Mouse (Mus musculus) embryonic facial prominence, embryonic 14.5 days (tissue): ENCODE data around the gene Kcnk1. TPM values are rescaled to one million over a fixed set of nuclear protein-coding genes. Genes with fewer than 3 reads are reported as not detected.
A peak's percentile ranks its signal among the peaks of the same experiment; 100 is the strongest.

Experiments used
- ATAC-seq: fragments of 200-750 bp; cut with Nextera tagmentation; 2 replicates; pipeline ENCODE4 v1.8.0; 2017; ENCODE audit warnings: low read depth, moderate number of reproducible peaks, moderate TSS enrichment
- DNase-seq: peaks from one replicate; pipeline ENCODE4 v3.0.0-alpha.2; 2015; ENCODE audit warnings: low spot score
- H3K27ac ChIP-seq: fragments of 300-500 bp; sonication (generic); replicated peaks from 2 replicates; pipeline ENCODE4 v1.5.1; 2014; ENCODE audit warnings: low read depth, mild to moderate bottlenecking, low read length, moderate library complexity
- H3K27me3 ChIP-seq: fragments of 300-500 bp; sonication (generic); replicated peaks from 2 replicates; pipeline ENCODE4 v1.6.1; 2014; ENCODE audit warnings: low read length; ENCODE audit not compliant: control insufficient read depth, insufficient read depth
- H3K36me3 ChIP-seq: fragments of 300-500 bp; sonication (generic); 2 replicates; pipeline ENCODE4 v1.6.1; 2014; ENCODE audit warnings: low read length, mixed read lengths; ENCODE audit not compliant: control insufficient read depth, insufficient read depth
- H3K4me1 ChIP-seq: fragments of 300-500 bp; sonication (generic); 2 replicates; pipeline ENCODE4 v1.6.1; 2014; ENCODE audit warnings: antibody characterized with exemption, low read length; ENCODE audit not compliant: control insufficient read depth, insufficient read depth
- H3K4me2 ChIP-seq: fragments of 300-500 bp; sonication (generic); 2 replicates; pipeline ENCODE4 v1.6.1; 2014; ENCODE audit warnings: low read depth, mild to moderate bottlenecking, low read length, moderate library complexity, mixed read lengths
- H3K4me3 ChIP-seq: fragments of 300-500 bp; sonication (generic); 2 replicates; pipeline ENCODE4 v1.5.1; 2014; ENCODE audit warnings: low read depth, mild to moderate bottlenecking, low read length
- H3K9ac ChIP-seq: fragments of 300-500 bp; sonication (generic); 2 replicates; pipeline ENCODE4 v1.6.1; 2014; ENCODE audit warnings: low read depth, mild to moderate bottlenecking, low read length, moderate library complexity, mixed read lengths
- H3K9me3 ChIP-seq: fragments of 300-500 bp; sonication (generic); 2 replicates; pipeline ENCODE4 v1.6.1; 2016; ENCODE audit warnings: low read length; ENCODE audit not compliant: control insufficient read depth
- WGBS: fragments of 180-500 bp; shearing (Covaris S2); extraction: QIAGEN DNeasy Blood & Tissue Kit; methylation state at CpG from one replicate; pipeline ENCODE4 v1.1.7; 2014; 5-methylcytosine and 5-hydroxymethylcytosine counted together
- polyA plus RNA-seq: library from polyadenylated mRNA; unstranded; fragments of >200 nt; fragmentation: Nextera tagmentation; extraction: Ambion mirVana; gene quantifications from 2 replicates; pipeline ENCODE4 v1.2.1, GENCODE M21; 2014

Gene Kcnk1
- polyA plus RNA-seq, 1 experiment from 2014 or later: 25.1 TPM

DNA sequence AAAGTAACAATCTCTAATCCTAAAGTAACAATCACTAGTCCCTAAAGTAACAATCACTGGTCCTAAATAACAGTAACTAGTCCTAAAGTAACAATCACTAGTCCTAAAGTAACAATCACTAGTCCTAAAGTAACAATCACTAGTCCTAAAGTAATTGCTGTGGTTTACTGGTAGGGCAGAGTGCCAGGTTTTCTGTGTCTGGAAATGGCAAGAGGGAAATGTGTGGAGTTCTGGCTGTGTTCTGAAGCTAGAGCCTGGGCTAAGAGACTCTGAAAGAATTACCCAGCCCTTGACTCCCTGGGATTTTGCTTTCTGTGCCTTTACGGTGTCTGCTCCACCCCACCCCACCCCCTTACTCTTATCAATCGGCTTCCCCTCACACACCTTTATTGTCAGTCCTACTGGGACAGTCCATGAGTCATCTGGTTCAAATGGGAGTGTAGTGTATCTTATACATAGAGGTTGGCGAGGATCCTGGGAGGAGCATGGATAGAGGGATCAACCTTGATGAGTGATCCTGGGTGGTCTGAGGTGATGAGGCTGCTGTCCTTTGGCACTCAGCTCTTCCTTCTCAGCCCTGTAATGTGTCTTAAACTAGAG lies 28.8 kb downstream of the Kcnk1 start:
- DNase-seq: peak; percentile 15
- Histone ChIP-seq H3K4me3 (no peak overlapping the region), H3K4me2 (no peak overlapping the region), H3K27me3 (no peaks in the 10 kb centered on the region), H3K36me3 (no peaks in the 10 kb centered on the region), H3K27ac (no peak overlapping the region), H3K9ac (no peak overlapping the region), H3K4me1 (no peaks in the 10 kb centered on the region), H3K9me3 (no peaks in the 10 kb centered on the region)
- WGBS: 63% methylated on average over 3 of the region's 3 CpGs
- no peak for ATAC-seq

GRCm38 (mm10) chr8:126024891-126025290 lies 29.9 kb downstream of the Kcnk1 start:
- 90% methylated on average over 16 of the region's 16 CpGs for WGBS
- Histone ChIP-seq H3K9me3 (no peaks in the 10 kb centered on the region), H3K27me3 (no peaks in the 10 kb centered on the region), H3K4me2 (no peak overlapping the region), H3K36me3 (no peaks in the 10 kb centered on the region), H3K27ac (no peak overlapping the region), H3K4me3 (no peak overlapping the region), H3K4me1 (no peaks in the 10 kb centered on the region), H3K9ac (no peak overlapping the region)
- DNase-seq (no peak), ATAC-seq (no peak)

- 88% methylated on average over 9 of the region's 9 CpGs for WGBS
- Histone ChIP-seq H3K4me2 (no peak overlapping the region), H3K27ac (no peak overlapping the region), H3K27me3 (no peaks in the 10 kb centered on the region), H3K4me3 (no peak overlapping the region), H3K36me3 (no peaks in the 10 kb centered on the region), H3K4me1 (no peaks in the 10 kb centered on the region), H3K9ac (no peak overlapping the region), H3K9me3 (no peaks in the 10 kb centered on the region)
- ATAC-seq (no peak), DNase-seq (no peak)
Observed at GRCm38 (mm10) chr8:126026121-126026520, 31.2 kb downstream of the Kcnk1 start.

GRCm38 (mm10) chr8:126026584-126026983 lies 31.6 kb downstream of the Kcnk1 start:
- Histone ChIP-seq H3K36me3 (no peaks in the 10 kb centered on the region), H3K27ac (no peak overlapping the region), H3K4me1 (no peaks in the 10 kb centered on the region), H3K9ac (no peak overlapping the region), H3K4me3 (no peak overlapping the region), H3K4me2 (no peak overlapping the region), H3K27me3 (no peaks in the 10 kb centered on the region), H3K9me3 (no peaks in the 10 kb centered on the region)
- DNase-seq (peak; percentile 68), ATAC-seq (peak; percentile 63)
- 59% methylated on average over 9 of the region's 9 CpGs for WGBS

GRCm38 (mm10) chr8:126027486-126027885 lies 32.5 kb downstream of the Kcnk1 start:
- 67% methylated on average over 6 of the region's 6 CpGs for WGBS
- DNase-seq (no peak), ATAC-seq (no peak)
- Histone ChIP-seq H3K9me3 (no peaks in the 10 kb centered on the region), H3K4me2 (no peak overlapping the region), H3K27ac (no peak overlapping the region), H3K4me3 (no peak overlapping the region), H3K9ac (no peak overlapping the region), H3K27me3 (no peaks in the 10 kb centered on the region), H3K36me3 (no peaks in the 10 kb centered on the region), H3K4me1 (no peaks in the 10 kb centered on the region)

DNA sequence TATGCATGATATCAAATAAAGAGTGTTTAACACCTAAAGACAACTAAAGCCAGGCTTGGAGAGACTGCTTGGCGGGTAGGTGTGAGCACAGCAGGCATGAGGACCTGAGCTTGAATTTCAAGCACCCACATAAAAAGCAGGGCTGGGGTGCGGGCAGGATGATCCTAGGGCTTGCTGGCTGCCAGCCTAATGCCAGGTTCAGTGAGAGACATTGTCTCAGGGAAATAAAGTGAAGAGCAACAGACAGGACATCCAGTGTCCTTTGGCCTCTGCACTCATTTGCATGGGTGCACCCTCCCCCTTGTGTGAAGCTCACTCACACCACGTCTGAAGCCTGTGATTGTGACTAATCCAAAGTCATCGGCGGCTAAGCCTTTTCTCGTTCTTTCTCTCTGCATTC lies 34.0 kb downstream of the Kcnk1 start:
- 80% methylated on average over 6 of the region's 6 CpGs for WGBS
- no peaks in the 10 kb centered on the region for H3K9me3 ChIP-seq
- H3K27me3 ChIP-seq: no peaks in the 10 kb centered on the region
- no peak overlapping the region for H3K4me3 ChIP-seq
- no peak overlapping the region for H3K27ac ChIP-seq
- H3K36me3 ChIP-seq: no peaks in the 10 kb centered on the region
- ATAC-seq (no peak), DNase-seq (no peak)
- 0 out of 2 replicates have a peak, but pooled peaks cover 5% of the 10 kb centered on the region for H3K4me1 ChIP-seq
- no peak overlapping the region for H3K9ac ChIP-seq
- H3K4me2 ChIP-seq: no peak overlapping the region

DNA sequence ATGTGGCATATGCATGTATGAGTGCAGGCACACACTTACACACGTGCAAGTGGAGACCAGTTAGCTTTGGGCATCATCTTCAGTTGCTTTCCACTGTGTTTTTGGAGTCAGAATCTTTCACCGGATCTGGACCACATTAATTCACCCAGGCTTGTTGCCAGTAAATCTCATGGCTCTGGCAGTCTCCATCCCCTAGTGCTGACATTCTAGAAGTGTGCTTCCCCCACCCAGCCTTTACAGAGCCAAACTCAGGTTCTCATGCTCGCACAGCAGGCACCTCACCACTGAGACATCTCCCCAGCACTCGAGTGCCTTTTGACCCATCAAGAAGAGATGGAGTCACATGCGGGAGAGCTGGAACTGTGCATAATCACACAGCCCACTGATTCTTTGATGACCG lies 37.8 kb downstream of the Kcnk1 start:
- ATAC-seq (peak; percentile 53; the same call in 1 of the 2 replicates), DNase-seq (peak; percentile 78)
- Histone ChIP-seq H3K36me3 (no peaks in the 10 kb centered on the region), H3K4me3 (no peak overlapping the region), H3K27ac (no peak overlapping the region), H3K9ac (no peak overlapping the region), H3K4me1 (0 out of 2 replicates have a peak, but pooled peaks cover 5% of the 10 kb centered on the region), H3K4me2 (no peak overlapping the region), H3K27me3 (no peaks in the 10 kb centered on the region), H3K9me3 (no peaks in the 10 kb centered on the region)
- WGBS: 53% methylated on average over 6 of the region's 6 CpGs

DNA sequence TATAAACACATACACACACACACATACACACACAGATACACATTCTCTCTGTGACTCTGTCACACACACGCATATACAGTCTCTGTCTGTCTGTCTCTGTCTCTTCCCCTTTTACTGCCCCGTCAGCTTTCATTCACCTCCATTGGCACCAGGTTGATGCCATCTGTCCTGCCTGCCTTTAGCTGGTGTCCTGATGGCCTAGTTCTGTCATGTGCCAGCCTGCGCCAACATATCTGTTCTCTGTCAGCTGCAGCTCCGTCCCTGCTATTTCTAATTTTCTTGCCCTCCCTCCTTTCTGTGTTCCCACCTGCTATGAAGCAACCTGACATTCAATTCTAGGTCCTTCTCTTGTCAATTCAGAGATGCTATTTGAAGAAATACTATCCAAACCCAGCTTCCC lies 40.1 kb downstream of the Kcnk1 start:
- no peaks in the 10 kb centered on the region for H3K9me3 ChIP-seq

DNA sequence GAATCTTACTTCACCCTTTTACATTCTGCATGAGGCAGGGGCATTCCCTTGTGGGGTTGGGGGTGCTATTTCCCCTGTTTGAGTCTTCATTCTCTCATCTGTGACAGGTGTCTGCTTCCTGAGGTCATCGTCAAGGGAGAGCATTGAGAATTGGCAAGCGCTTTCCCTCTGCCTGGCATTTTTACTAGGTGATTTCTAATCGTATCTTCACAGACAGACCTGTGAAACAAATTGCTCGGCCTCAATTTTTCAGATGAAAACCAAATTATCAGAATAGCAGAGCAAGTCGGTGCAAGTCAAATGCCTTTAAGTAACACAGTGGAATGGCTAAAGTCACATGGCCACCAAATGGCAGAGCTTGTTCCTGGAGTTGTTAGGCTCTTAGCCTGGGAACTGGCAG lies 41.4 kb downstream of the Kcnk1 start:
- H3K27ac ChIP-seq: no peak overlapping the region
- no peak overlapping the region for H3K4me2 ChIP-seq
- H3K9ac ChIP-seq: no peak overlapping the region
- DNase-seq (no peak), ATAC-seq (no peak)
- H3K4me3 ChIP-seq: no peak overlapping the region
- no peaks in the 10 kb centered on the region for H3K27me3 ChIP-seq
- WGBS: 72% methylated on average over 5 of the region's 5 CpGs
- no peaks in the 10 kb centered on the region for H3K36me3 ChIP-seq
- H3K4me1 ChIP-seq: 0 out of 2 replicates have a peak, but pooled peaks cover 5% of the 10 kb centered on the region
- H3K9me3 ChIP-seq: no peaks in the 10 kb centered on the region

More for the DNA sequence above, 40.1 kb downstream of the Kcnk1 start:
- H3K36me3 ChIP-seq: no peaks in the 10 kb centered on the region
- H3K4me1 ChIP-seq: 0 out of 2 replicates have a peak, but pooled peaks cover 5% of the 10 kb centered on the region
- no peak overlapping the region for H3K4me3 ChIP-seq
- DNase-seq (no peak), ATAC-seq (no peak)
- no peak overlapping the region for H3K4me2 ChIP-seq
- H3K9ac ChIP-seq: no peak overlapping the region
- H3K27ac ChIP-seq: no peak overlapping the region
- 89% methylated on average over 4 of the region's 4 CpGs for WGBS
- H3K27me3 ChIP-seq: no peaks in the 10 kb centered on the region
